Mouse (Mus musculus) brain, embryonic 14.5 days (tissue): ENCODE data around the gene Dbf4. TPM values are rescaled to one million over a fixed set of nuclear protein-coding genes. Genes with fewer than 3 reads are reported as not detected.

Experiments used
- DNase-seq: peaks from one replicate; pipeline ENCODE4 v3.0.0-alpha.2; 2011; ENCODE audit warnings: low read depth
- CTCF ChIP-seq: fragments of 200-500 bp; IDR thresholded peaks from 2 replicates; pipeline ENCODE4 v1.5.1; 2012; ENCODE audit warnings: inconsistent platforms, mild to moderate bottlenecking, moderate library complexity, borderline replicate concordance; ENCODE audit not compliant: insufficient read depth, insufficient read length; ENCODE audit errors: extremely low read depth
- POLR2A ChIP-seq: fragments of 200-500 bp; IDR thresholded peaks from 2 replicates; pipeline ENCODE4 v1.6.1; 2012; ENCODE audit warnings: mild to moderate bottlenecking, inconsistent platforms, borderline replicate concordance; ENCODE audit not compliant: poor library complexity, insufficient read depth, insufficient read length, severe bottlenecking; ENCODE audit errors: extremely low read depth
- polyA plus RNA-seq: library from polyadenylated mRNA; depleted of rRNA; stranded (reverse); fragments of >200 nt; gene quantifications from 2 replicates; pipeline ENCODE4 v1.2.3, GENCODE M21; 2012

Gene Dbf4
- polyA plus RNA-seq, 1 experiment: 19.8 TPM

GRCm38 (mm10) chr5:8416683-8417413, 5.7 kb downstream of the Dbf4 start:
- TF ChIP-seq POLR2A: no peak
- TF ChIP-seq CTCF: no peak
- no peak for DNase-seq

GRCm38 (mm10) chr5:8408746-8409145, 13.8 kb downstream of the Dbf4 start:
- TF ChIP-seq CTCF (no peak), POLR2A (no peak)
- peak; percentile 22 for DNase-seq

GRCm38 (mm10) chr5:8397587-8398249, 24.8 kb downstream of the Dbf4 start:
- DNase-seq: no peak
- TF ChIP-seq CTCF (no peak), POLR2A (no peak)

GRCm38 (mm10) chr5:8393891-8394583, 28.5 kb downstream of the Dbf4 start:
- TF ChIP-seq POLR2A (no peak), CTCF (no peak)
- no peak for DNase-seq

- no peak for TF ChIP-seq CTCF
- no peak for TF ChIP-seq POLR2A
- DNase-seq: no peak
These were observed 48.1 kb downstream of the Dbf4 start for GRCm38 (mm10) chr5:8374297-8374906.

GRCm38 (mm10) chr5:8373415-8373814, 49.1 kb downstream of the Dbf4 start:
- TF ChIP-seq CTCF (no peak), POLR2A (no peak)
- no peak for DNase-seq

GRCm38 (mm10) chr5:8368781-8369180, 53.7 kb downstream of the Dbf4 start:
- TF ChIP-seq CTCF: no peak
- TF ChIP-seq POLR2A: no peak
- no peak for DNase-seq

- DNase-seq: no peak
- TF ChIP-seq CTCF (no peak), POLR2A (no peak)
These were observed 54.2 kb downstream of the Dbf4 start for GRCm38 (mm10) chr5:8368328-8368692.

GRCm38 (mm10) chr5:8367614-8368327, 54.7 kb downstream of the Dbf4 start, which contains the start of gene Adam22:
Adam22 (minus strand) TSS chr5:8368160.
- peak; percentile 95 for DNase-seq
- no peak for TF ChIP-seq CTCF
- peak; percentile 71 for TF ChIP-seq POLR2A

- TF ChIP-seq POLR2A (no peak), CTCF (no peak)
- peak; percentile 76 for DNase-seq
These were observed 55.5 kb downstream of the Dbf4 start for GRCm38 (mm10) chr5:8366771-8367613.
